Mouse (Mus musculus) myocyte (in vitro differentiated cells): ENCODE measurements around the gene Vtn. TPM values are rescaled to one million over a fixed set of nuclear protein-coding genes. Genes with fewer than 3 reads are reported as not detected.

Experiments used
- H3K27me3 ChIP-seq: one replicate; pipeline ENCODE4 v1.6.1; 2011; ENCODE audit not compliant: control insufficient read depth, insufficient read depth, insufficient read length
- H3K36me3 ChIP-seq: one replicate; pipeline ENCODE4 v1.6.1; 2011; ENCODE audit not compliant: control insufficient read depth, insufficient read depth
- H3K4me2 ChIP-seq: one replicate; pipeline ENCODE4 v1.6.1; 2011; ENCODE audit warnings: low read depth, control low read depth
- H3K4me3 ChIP-seq: one replicate; pipeline ENCODE4 v1.5.1; 2011; ENCODE audit warnings: mild to moderate bottlenecking, control low read depth, moderate library complexity
- H3K79me2 ChIP-seq: one replicate; pipeline ENCODE4 v1.6.1; 2011; ENCODE audit not compliant: control insufficient read depth, insufficient read depth
- H3ac ChIP-seq: one replicate; pipeline ENCODE4 v1.6.1; 2011; ENCODE audit not compliant: control insufficient read depth, insufficient read length
- CEBPB ChIP-seq: IDR thresholded peaks from 2 replicates; pipeline ENCODE4 v1.6.1; 2011; ENCODE audit warnings: mild to moderate bottlenecking, moderate library complexity; ENCODE audit not compliant: poor library complexity, insufficient read depth, severe bottlenecking
- E2F4 ChIP-seq: IDR thresholded peaks from one replicate; pipeline ENCODE4 v1.6.1; 2011; ENCODE audit warnings: mild to moderate bottlenecking, control low read depth, moderate library complexity; ENCODE audit not compliant: insufficient read depth
- MAX ChIP-seq: IDR thresholded peaks from one replicate; pipeline ENCODE4 v1.6.1; 2011; ENCODE audit warnings: low read depth, mild to moderate bottlenecking, control low read depth
- MYOD1 ChIP-seq, 3 experiments: IDR thresholded peaks; one replicate each; pipeline ENCODE4 v1.6.1; 2011; ENCODE audit warnings: control low read depth in 2 of 3, low read depth in 2 of 3, mild to moderate bottlenecking in 2 of 3, moderate library complexity in 1 of 3; ENCODE audit not compliant: insufficient read length in 2 of 3, control insufficient read depth in 1 of 3
- MYOG ChIP-seq, 3 experiments: IDR thresholded peaks; one replicate each; pipeline ENCODE4 v1.6.1; 2011; ENCODE audit warnings: control low read depth in 2 of 3, low read depth in 2 of 3, mild to moderate bottlenecking in 2 of 3; ENCODE audit not compliant: insufficient read length in 2 of 3, control insufficient read depth in 1 of 3, insufficient read depth in 1 of 3
- POLR2A ChIP-seq: IDR thresholded peaks from one replicate; pipeline ENCODE4 v1.6.1; 2011; ENCODE audit warnings: low read depth, mild to moderate bottlenecking, control low read depth, moderate library complexity; ENCODE audit not compliant: insufficient read length
- POLR2AphosphoS2 ChIP-seq: IDR thresholded peaks from one replicate; pipeline ENCODE4 v1.6.1; 2011; ENCODE audit warnings: low read depth, control low read depth; ENCODE audit not compliant: insufficient read length
- REST ChIP-seq: IDR thresholded peaks from one replicate; pipeline ENCODE4 v1.6.1; 2011; ENCODE audit warnings: mild to moderate bottlenecking, control low read depth, moderate library complexity; ENCODE audit not compliant: insufficient read depth, insufficient read length
- SRF ChIP-seq: IDR thresholded peaks from one replicate; pipeline ENCODE4 v1.6.1; 2011; ENCODE audit warnings: low read depth; ENCODE audit not compliant: control insufficient read depth, insufficient read length
- TCF12 ChIP-seq: IDR thresholded peaks from one replicate; pipeline ENCODE4 v1.6.1; 2011; ENCODE audit warnings: mild to moderate bottlenecking, control low read depth; ENCODE audit not compliant: poor library complexity, insufficient read depth, severe bottlenecking
- TCF3 ChIP-seq: IDR thresholded peaks from one replicate; pipeline ENCODE4 v1.6.1; 2011; ENCODE audit warnings: low read depth, control low read depth; ENCODE audit not compliant: insufficient read length
- USF1 ChIP-seq: IDR thresholded peaks from one replicate; pipeline ENCODE4 v1.6.1; 2011; ENCODE audit warnings: low read depth, mild to moderate bottlenecking, control low read depth, moderate library complexity
- polyA plus RNA-seq: library from polyadenylated mRNA; unstranded; fragments of >200 nt; fragmentation: generic; extraction: Trizol; gene quantifications from one replicate; pipeline ENCODE4 v1.2.1, GENCODE M21; 2012; ENCODE audit warnings: missing spikeins

The Vtn gene
- polyA plus RNA-seq, 1 experiment: not detected

- no peaks in the 10 kb centered on the region for H3K79me2 ChIP-seq
- peaks cover 4% of the 10 kb centered on the region for H3K27me3 ChIP-seq
- no peaks in the 10 kb centered on the region for H3K36me3 ChIP-seq
- no peak for TF ChIP-seq POLR2A
- TF ChIP-seq SRF: no peak
- TF ChIP-seq TCF3: no peak
- TF ChIP-seq MAX: no peak
- no peak for TF ChIP-seq CEBPB
- TF ChIP-seq TCF12: no peak
- no peak for TF ChIP-seq MYOD1 (IDR thresholded peaks at IDR 0.05; ENCODE audit: control insufficient read depth in 1 of 3, insufficient read length in 2 of 3, low read depth in 2 of 3)
- TF ChIP-seq E2F4: no peak
- no peak for TF ChIP-seq MYOG (IDR thresholded peaks at IDR 0.05; ENCODE audit: control insufficient read depth in 1 of 3, insufficient read depth in 1 of 3, insufficient read length in 2 of 3, low read depth in 2 of 3)
- no peak for TF ChIP-seq REST
- TF ChIP-seq POLR2AphosphoS2: no peak
- no peak for TF ChIP-seq USF1
- H3K4me3 ChIP-seq: no peak overlapping the region
- no peak overlapping the region for H3K4me2 ChIP-seq
- no peak overlapping the region for H3ac ChIP-seq
These were observed 27.4 kb upstream of the Vtn start for GRCm38 (mm10) chr11:78471326-78472103.

- no peak overlapping the region for H3ac ChIP-seq
- H3K36me3 ChIP-seq: no peaks in the 10 kb centered on the region
- H3K4me2 ChIP-seq: no peak overlapping the region
- no peak for TF ChIP-seq MYOG (IDR thresholded peaks at IDR 0.05; ENCODE audit: control insufficient read depth in 1 of 3, insufficient read depth in 1 of 3, insufficient read length in 2 of 3, low read depth in 2 of 3)
- TF ChIP-seq TCF12: no peak
- no peak for TF ChIP-seq TCF3
- no peak for TF ChIP-seq POLR2A
- no peak for TF ChIP-seq MAX
- no peak for TF ChIP-seq REST
- no peak for TF ChIP-seq POLR2AphosphoS2
- no peak for TF ChIP-seq E2F4
- no peak for TF ChIP-seq SRF
- no peak for TF ChIP-seq MYOD1 (IDR thresholded peaks at IDR 0.05; ENCODE audit: control insufficient read depth in 1 of 3, insufficient read length in 2 of 3, low read depth in 2 of 3)
- no peak for TF ChIP-seq CEBPB
- TF ChIP-seq USF1: no peak
- H3K27me3 ChIP-seq: peaks cover 20% of the 10 kb centered on the region
- no peak overlapping the region for H3K4me3 ChIP-seq
- no peaks in the 10 kb centered on the region for H3K79me2 ChIP-seq
These were observed 23.6 kb upstream of the Vtn start for GRCm38 (mm10) chr11:78475289-78475688.

GRCm38 (mm10) chr11:78483639-78484038 lies 15.3 kb upstream of the Vtn start:
- no peak overlapping the region for H3K4me2 ChIP-seq
- H3K79me2 ChIP-seq: no peaks in the 10 kb centered on the region
- TF ChIP-seq TCF12 (no peak), MYOD1 (IDR thresholded peaks at IDR 0.05; ENCODE audit: control insufficient read depth in 1 of 3, insufficient read length in 2 of 3, low read depth in 2 of 3) (no peak), TCF3 (no peak), CEBPB (no peak), POLR2AphosphoS2 (no peak), REST (no peak), E2F4 (no peak)
- no peak overlapping the region for H3ac ChIP-seq
- H3K36me3 ChIP-seq: no peaks in the 10 kb centered on the region
- no peak overlapping the region for H3K4me3 ChIP-seq
- H3K27me3 ChIP-seq: peaks cover 26% of the 10 kb centered on the region

- H3ac ChIP-seq: no peak overlapping the region
- H3K27me3 ChIP-seq: peaks cover 34% of the 10 kb centered on the region
- no peaks in the 10 kb centered on the region for H3K36me3 ChIP-seq
- TF ChIP-seq POLR2A: no peak
- TF ChIP-seq USF1: no peak
- no peak for TF ChIP-seq MYOD1 (IDR thresholded peaks at IDR 0.05; ENCODE audit: control insufficient read depth in 1 of 3, insufficient read length in 2 of 3, low read depth in 2 of 3)
- TF ChIP-seq E2F4: no peak
- TF ChIP-seq MAX: no peak
- TF ChIP-seq SRF: no peak
- TF ChIP-seq CEBPB: no peak
- H3K79me2 ChIP-seq: no peaks in the 10 kb centered on the region
- no peak overlapping the region for H3K4me2 ChIP-seq
- H3K4me3 ChIP-seq: no peak overlapping the region
These were observed 10.7 kb upstream of the Vtn start for GRCm38 (mm10) chr11:78488168-78488567.

- no peaks in the 10 kb centered on the region for H3K79me2 ChIP-seq
- H3K27me3 ChIP-seq: peaks cover 34% of the 10 kb centered on the region
- H3K4me3 ChIP-seq: no peak overlapping the region
- H3K36me3 ChIP-seq: no peaks in the 10 kb centered on the region
- TF ChIP-seq MYOD1 (IDR thresholded peaks at IDR 0.05; ENCODE audit: control insufficient read depth in 1 of 3, insufficient read length in 2 of 3, low read depth in 2 of 3) (no peak), MYOG (IDR thresholded peaks at IDR 0.05; ENCODE audit: control insufficient read depth in 1 of 3, insufficient read depth in 1 of 3, insufficient read length in 2 of 3, low read depth in 2 of 3) (peak in 1 of 3 experiments; percentile 4), CEBPB (no peak), TCF12 (no peak), MAX (no peak), SRF (no peak), E2F4 (no peak)
- H3K4me2 ChIP-seq: peak overlapping the region; percentile 52
- H3ac ChIP-seq: no peak overlapping the region
These were observed 8.1 kb upstream of the Vtn start for GRCm38 (mm10) chr11:78490781-78491241.
